In the genomic region with DNA sequence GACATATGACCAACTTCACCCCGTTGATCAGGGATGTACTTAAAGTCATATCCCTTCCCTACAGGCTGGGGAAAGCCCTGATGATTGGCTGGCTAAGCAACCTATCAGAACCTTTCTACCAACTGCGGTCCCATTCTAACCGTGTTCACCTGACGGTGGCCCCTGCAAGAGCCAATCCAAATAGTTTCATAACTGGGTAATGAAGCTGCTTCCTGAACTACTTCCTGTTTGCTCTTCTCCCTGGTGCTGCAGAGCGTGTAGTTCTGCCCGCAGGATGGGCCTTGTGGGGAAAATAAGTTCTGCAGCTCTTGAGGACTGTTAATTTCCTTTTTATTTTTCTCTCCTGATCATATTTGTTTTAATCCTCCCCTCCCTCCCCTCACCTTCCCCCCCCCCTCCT, we compare ENCODE assay signal across 14 mouse cellular contexts.
"Had no signal": no experiment of that assay in that cellular context is flagged by ENCODE, and none has a peak within 500 bp of the region (broad histone marks: within the 10 kb centered on the region; RNA-seq: fewer than 3 reads in every experiment).

No protein-coding gene starts in this region.

- H3K4me2 ChIP-seq: liver, embryonic 12.5 days; lung, embryonic 14.5 days; midbrain, embryonic 11.5 days; midbrain, embryonic 15.5 days; neural tube, embryonic 13.5 days had no signal

- DNase-seq: kidney, adult 18-20 months; kidney, postnatal 14 days; lung, embryonic 14.5 days; lung, postnatal 10 days; lung, postnatal 4 days; right cerebral cortex, postnatal 14 days; thymus, postnatal 4 days had no signal

- H3K9me3 ChIP-seq: limb, embryonic 10.5 days; liver, embryonic 12.5 days; midbrain, embryonic 15.5 days; neural tube, embryonic 13.5 days had no signal

- H3K27me3 ChIP-seq: liver, embryonic 12.5 days; midbrain, embryonic 15.5 days; neural tube, embryonic 13.5 days had no signal

- H3K4me3 ChIP-seq: left cerebral cortex, adult 2 months; limb, embryonic 10.5 days; liver, embryonic 12.5 days; megakaryocyte, embryonic 14.5 days; midbrain, embryonic 15.5 days; neural tube, embryonic 13.5 days had no signal

- ATAC-seq: liver, embryonic 12.5 days; midbrain, embryonic 15.5 days had no signal

- H3K9ac ChIP-seq: liver, embryonic 12.5 days; lung, embryonic 14.5 days; midbrain, embryonic 15.5 days; neural tube, embryonic 13.5 days had no signal

- H3K4me1 ChIP-seq: liver, embryonic 12.5 days; midbrain, embryonic 15.5 days had no signal

- H3K27ac ChIP-seq: left cerebral cortex, adult 2 months; limb, embryonic 10.5 days; liver, embryonic 12.5 days; midbrain, embryonic 15.5 days; neural tube, embryonic 13.5 days had no signal

- H3K36me3 ChIP-seq: limb, embryonic 10.5 days; liver, embryonic 12.5 days; midbrain, embryonic 15.5 days had no signal
